Mouse (Mus musculus) ES-E14 (cell line): ENCODE results near the gene Ifitm5. TPM values are rescaled to one million over a fixed set of nuclear protein-coding genes. Genes with fewer than 3 reads are reported as not detected.
A peak's percentile ranks its signal among the peaks of the same experiment; 100 is the strongest.

Source experiments
- DNase-seq: peaks from one replicate; pipeline ENCODE4 v3.0.0-alpha.2; 2013; ENCODE audit warnings: low read depth, low spot score
- H3K27ac ChIP-seq: 2 replicates; pipeline ENCODE4 v1.5.1; 2012; ENCODE audit warnings: low read depth, mild to moderate bottlenecking, low read length, moderate library complexity, mixed read lengths; ENCODE audit not compliant: poor library complexity, insufficient read depth, severe bottlenecking
- H3K36me3 ChIP-seq: 2 replicates; pipeline ENCODE4 v1.6.1; 2012; ENCODE audit warnings: mild to moderate bottlenecking, low read length, moderate library complexity, mixed read lengths; ENCODE audit not compliant: control insufficient read depth, poor library complexity, insufficient read depth, severe bottlenecking
- H3K4me1 ChIP-seq, 2 experiments: fragments of 150-350 bp in 1 of 2; sonication (generic) in 1 of 2; 2 replicates each; pipeline ENCODE4 v1.6.1; 2012; ENCODE audit warnings: low read length in 2 of 2, mild to moderate bottlenecking in 1 of 2, mixed read lengths in 1 of 2; ENCODE audit not compliant: control insufficient read depth in 2 of 2, insufficient read depth in 2 of 2, poor library complexity in 1 of 2
- H3K4me3 ChIP-seq, 2 experiments: fragments of 150-350 bp in 1 of 2; sonication (generic) in 1 of 2; 2 replicates each; pipeline ENCODE4 v1.5.1; 2012; ENCODE audit warnings: low read length in 2 of 2, low read depth in 1 of 2, mild to moderate bottlenecking in 1 of 2, mixed read lengths in 1 of 2; ENCODE audit not compliant: insufficient read depth in 1 of 2, poor library complexity in 1 of 2, severe bottlenecking in 1 of 2
- H3K9ac ChIP-seq: 2 replicates; pipeline ENCODE4 v1.6.1; 2012; ENCODE audit warnings: low read depth, mild to moderate bottlenecking, low read length, mixed read lengths; ENCODE audit not compliant: poor library complexity, insufficient read depth, severe bottlenecking
- H3K9me3 ChIP-seq: fragments of 150-350 bp; sonication (generic); 2 replicates; pipeline ENCODE4 v1.6.1; 2012; ENCODE audit warnings: low read depth, mild to moderate bottlenecking, low read length; ENCODE audit not compliant: control insufficient read depth, insufficient read depth
- CHD2 ChIP-seq: IDR thresholded peaks from 2 replicates; pipeline ENCODE4 v1.6.1; 2014; ENCODE audit warnings: mild to moderate bottlenecking, low read depth, low read length, inconsistent platforms
- HCFC1 ChIP-seq: IDR thresholded peaks from 2 replicates; pipeline ENCODE4 v1.6.1; 2012; ENCODE audit warnings: low read length, inconsistent platforms, borderline replicate concordance; ENCODE audit not compliant: insufficient read depth
- MAFK ChIP-seq: IDR thresholded peaks from 2 replicates; pipeline ENCODE4 v1.6.1; 2014; ENCODE audit warnings: mild to moderate bottlenecking, low read depth, low read length, inconsistent platforms; ENCODE audit not compliant: insufficient read depth
- ZC3H11A ChIP-seq: IDR thresholded peaks from 2 replicates; pipeline ENCODE4 v1.6.1; 2012; ENCODE audit warnings: low read depth, mild to moderate bottlenecking, inconsistent platforms, low read length, borderline replicate concordance
- ZNF384 ChIP-seq: IDR thresholded peaks from 2 replicates; pipeline ENCODE4 v1.6.1; 2012; ENCODE audit warnings: low read depth, low read length, inconsistent platforms
- in situ Hi-C, 2 experiments: fragments of 600-800 bp; cut with MboI; formaldehyde crosslinking; loops; one replicate each; pipeline ENCODE4 v1.15.1; 2025; ENCODE audit warnings: low sequenced_read_pairs in 2 of 2, inconsistent platforms in 1 of 2; ENCODE audit not compliant: unreplicated experiment in 2 of 2
- total RNA-seq: library from RNA; depleted of rRNA; stranded (reverse); fragments of 300-350 nt; gene quantifications from 2 replicates; pipeline ENCODE4 v1.2.3, GENCODE M21; 2012

Gene Ifitm5
- total RNA-seq, 1 experiment, result 7.7 TPM

DNA sequence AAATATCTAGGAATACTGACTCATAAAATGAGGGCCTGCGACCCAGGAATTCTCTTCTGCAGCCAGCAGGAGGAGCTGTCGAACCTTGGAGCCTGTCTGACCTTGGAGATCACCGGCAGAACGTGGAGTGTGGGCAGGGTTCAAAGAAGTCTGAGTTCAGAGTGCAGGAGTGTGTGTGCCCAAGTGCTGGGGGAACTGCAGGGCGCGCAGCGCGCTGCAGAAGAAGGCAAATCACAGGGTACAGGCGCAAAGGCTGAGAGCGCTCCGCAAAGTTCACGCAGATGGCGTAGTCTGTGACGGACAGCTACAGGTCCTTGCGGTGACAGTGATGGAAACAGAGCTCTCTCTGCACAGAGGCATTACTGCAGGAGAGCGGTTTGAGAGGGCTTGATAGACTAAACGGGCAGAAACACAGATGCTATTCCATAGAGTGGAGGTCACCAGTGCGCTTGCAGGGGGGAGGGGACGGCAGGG is 41.4 kb downstream of the Ifitm5 start:
- TF ChIP-seq CHD2 (no peak), ZC3H11A (peak; percentile 90)
- Histone ChIP-seq H3K36me3 (no peaks in the 10 kb centered on the region), H3K9ac (no peak overlapping the region), H3K4me1 (peaks cover 2 to 10% of the 10 kb centered on the region in 2 experiments; a peak in 3 of 4 replicates), H3K27ac (no peak overlapping the region), H3K9me3 (no peaks in the 10 kb centered on the region), H3K4me3 (peak overlapping the region; percentile 6 to 27; a peak in 3 of 4 replicates)
- in situ Hi-C loops, result no loop called here
- DNase-seq, result peak; percentile 90

DNA sequence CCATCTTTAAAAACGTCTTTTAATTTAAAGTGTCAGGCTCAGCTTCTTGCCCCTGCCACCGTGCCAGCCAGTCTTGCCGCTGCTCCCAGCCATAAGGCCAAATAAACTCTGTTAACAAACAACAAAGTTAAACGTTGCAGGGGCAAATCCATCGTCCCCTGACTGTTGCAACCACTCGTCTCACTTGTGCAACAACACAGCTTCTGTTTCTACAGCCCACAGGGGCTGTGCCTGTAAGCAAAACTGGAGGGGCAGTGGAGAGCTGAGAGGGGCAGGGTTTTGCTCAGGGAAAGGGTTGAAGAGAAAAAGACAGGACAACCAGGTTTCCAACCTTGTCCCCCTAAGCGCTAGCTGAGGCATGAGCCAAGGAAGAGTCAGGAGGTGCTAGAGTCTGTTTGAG is 41.9 kb downstream of the Ifitm5 start:
- H3K36me3 ChIP-seq, result no peaks in the 10 kb centered on the region
- H3K9ac ChIP-seq, result no peak overlapping the region
- H3K27ac ChIP-seq, result no peak overlapping the region
- H3K9me3 ChIP-seq, result no peaks in the 10 kb centered on the region
- H3K4me3 ChIP-seq, result no peak overlapping the region
- peaks cover 2 to 10% of the 10 kb centered on the region in 2 experiments; a peak in 3 of 4 replicates for H3K4me1 ChIP-seq
- TF ChIP-seq ZC3H11A (no peak), CHD2 (no peak), ZNF384 (no peak), MAFK (no peak), HCFC1 (no peak)
- in situ Hi-C loops, result no loop called here
- DNase-seq, result no peak

DNA sequence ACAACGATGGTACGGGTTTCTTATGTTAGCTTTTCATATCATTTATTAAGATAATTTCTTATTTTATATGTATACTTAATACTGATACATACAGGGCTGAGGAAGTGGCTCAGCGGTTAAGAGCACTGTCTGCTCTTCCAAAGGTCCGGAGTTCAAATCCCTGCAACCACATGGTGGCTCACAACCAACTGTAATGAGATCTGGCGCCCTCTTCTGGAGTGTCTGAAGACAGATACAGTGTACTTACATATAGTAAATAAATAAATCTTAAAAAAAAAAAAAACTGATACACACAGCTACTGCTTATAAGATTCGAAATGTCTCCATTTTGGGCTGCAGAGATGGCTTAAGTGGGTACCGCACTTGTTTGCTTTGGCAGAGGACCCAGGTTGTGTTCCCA is 42.4 kb downstream of the Ifitm5 start:
- in situ Hi-C loops, result no loop called here
- Histone ChIP-seq H3K9me3 (no peaks in the 10 kb centered on the region), H3K9ac (no peak overlapping the region), H3K4me1 (peaks cover 2 to 14% of the 10 kb centered on the region in 2 experiments; a peak in 3 of 4 replicates), H3K36me3 (no peaks in the 10 kb centered on the region), H3K27ac (no peak overlapping the region), H3K4me3 (no peak overlapping the region)
- TF ChIP-seq ZNF384 (0 out of 2 replicates have a peak, but pooled peaks have one; percentile 43), CHD2 (no peak)
- DNase-seq, result no peak

DNA sequence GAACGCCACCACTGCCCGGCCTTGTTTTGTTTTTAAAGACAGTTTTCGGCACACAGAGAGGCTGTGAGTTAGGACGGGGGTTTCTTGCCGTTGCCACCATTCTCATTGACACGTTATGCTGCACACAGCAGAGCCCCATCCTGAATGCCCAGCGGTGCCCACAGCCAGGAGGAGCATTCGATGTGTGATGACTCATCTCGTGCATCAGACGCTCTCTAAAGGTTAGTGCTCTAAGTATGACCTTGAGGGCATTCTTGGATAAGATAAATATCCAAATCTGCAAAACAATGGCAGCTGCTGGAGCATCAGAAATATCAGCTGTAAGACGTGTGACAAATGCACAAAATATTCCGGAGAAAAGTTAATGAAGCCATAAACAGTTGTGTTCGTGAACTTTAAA is 43.0 kb downstream of the Ifitm5 start:
- Histone ChIP-seq H3K9ac (no peak overlapping the region), H3K36me3 (no peaks in the 10 kb centered on the region), H3K9me3 (no peaks in the 10 kb centered on the region), H3K27ac (no peak overlapping the region), H3K4me3 (no peak overlapping the region), H3K4me1 (peaks cover 2 to 16% of the 10 kb centered on the region in 2 experiments; a peak in 3 of 4 replicates)
- TF ChIP-seq CHD2 (no peak), ZC3H11A (no peak), ZNF384 (no peak), HCFC1 (no peak), MAFK (no peak)
- DNase-seq, result no peak
- in situ Hi-C loops, result no loop called here

DNA sequence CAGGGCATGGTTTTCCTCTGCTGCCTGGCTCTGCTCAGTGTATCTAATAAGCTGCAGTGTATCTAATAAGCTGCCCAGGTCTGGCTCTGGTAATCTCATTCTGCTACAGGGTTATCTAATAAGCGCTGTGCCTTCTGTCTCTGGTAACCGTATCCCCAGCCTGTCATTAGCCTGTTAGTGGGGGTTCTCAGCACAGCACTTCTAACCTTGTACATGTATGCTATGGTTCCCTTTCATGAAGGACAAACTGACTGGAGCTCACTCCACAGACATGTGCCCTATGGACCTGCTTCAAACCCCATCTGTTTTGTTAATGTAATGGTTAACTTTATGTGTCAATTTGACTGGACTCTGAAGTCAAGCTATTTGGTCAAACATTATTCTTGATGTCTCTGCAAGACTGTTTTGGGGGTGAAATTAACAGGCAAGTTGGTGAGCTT is 44.4 kb downstream of the Ifitm5 start:
- no peaks in the 10 kb centered on the region for H3K9me3 ChIP-seq
- no peak for TF ChIP-seq ZNF384
- no peaks in the 10 kb centered on the region for H3K36me3 ChIP-seq
- H3K4me1 ChIP-seq, result peaks cover 5 to 12% of the 10 kb centered on the region in 2 experiments; a peak in 3 of 4 replicates
- no peak overlapping the region for H3K27ac ChIP-seq
- H3K9ac ChIP-seq, result no peak overlapping the region
- no peak for DNase-seq
- in situ Hi-C loops, result no loop called here
- H3K4me3 ChIP-seq, result no peak overlapping the region
